Mouse (Mus musculus) heart, embryonic 12.5 days (tissue): ENCODE results near the gene Imp3. TPM values are rescaled to one million over a fixed set of nuclear protein-coding genes. Genes with fewer than 3 reads are reported as not detected.

ENCODE experiments used
- ATAC-seq: fragments of 200-750 bp; cut with Nextera tagmentation; 2 replicates; pipeline ENCODE4 v1.8.0; 2017; ENCODE audit warnings: moderate TSS enrichment, moderate library complexity; ENCODE audit not compliant: insufficient number of reproducible peaks, low FRiP score
- H3K27ac ChIP-seq: fragments of 300-500 bp; sonication (generic); 2 replicates; pipeline ENCODE4 v1.5.1; 2016; ENCODE audit warnings: mild to moderate bottlenecking, moderate library complexity; ENCODE audit not compliant: poor library complexity, severe bottlenecking
- H3K27me3 ChIP-seq: fragments of 300-500 bp; sonication (generic); replicated peaks from 2 replicates; pipeline ENCODE4 v1.6.1; 2016; ENCODE audit warnings: mild to moderate bottlenecking, moderate library complexity
- H3K36me3 ChIP-seq: fragments of 300-500 bp; sonication (generic); 2 replicates; pipeline ENCODE4 v1.6.1; 2016; ENCODE audit warnings: mild to moderate bottlenecking, moderate library complexity
- H3K4me1 ChIP-seq: fragments of 300-500 bp; sonication (generic); replicated peaks from 2 replicates; pipeline ENCODE4 v1.6.1; 2016; ENCODE audit warnings: mild to moderate bottlenecking
- H3K4me2 ChIP-seq: fragments of 300-500 bp; sonication (generic); 2 replicates; pipeline ENCODE4 v1.6.1; 2016; ENCODE audit warnings: mild to moderate bottlenecking, moderate library complexity
- H3K4me3 ChIP-seq: fragments of 300-500 bp; sonication (generic); 2 replicates; pipeline ENCODE4 v1.5.1; 2016; ENCODE audit warnings: mild to moderate bottlenecking
- H3K9ac ChIP-seq: fragments of 300-500 bp; sonication (generic); 2 replicates; pipeline ENCODE4 v1.6.1; 2016; ENCODE audit warnings: mild to moderate bottlenecking, moderate library complexity
- H3K9me3 ChIP-seq: fragments of 300-500 bp; sonication (generic); replicated peaks from 2 replicates; pipeline ENCODE4 v1.6.1; 2016; ENCODE audit warnings: mild to moderate bottlenecking, moderate library complexity
- WGBS: fragments of 180-500 bp; shearing (Covaris S2); methylation state at CpG from one replicate; pipeline ENCODE4 v1.1.7; 2016; 5-methylcytosine and 5-hydroxymethylcytosine counted together
- polyA plus RNA-seq: library from polyadenylated mRNA; unstranded; fragments of >200 nt; fragmentation: Nextera tagmentation; extraction: Ambion mirVana; gene quantifications from 2 replicates; pipeline ENCODE4 v1.2.1, GENCODE M21; 2016

Gene Imp3
- polyA plus RNA-seq, result 58.2 and 65.0 TPM in 2 replicates

DNA sequence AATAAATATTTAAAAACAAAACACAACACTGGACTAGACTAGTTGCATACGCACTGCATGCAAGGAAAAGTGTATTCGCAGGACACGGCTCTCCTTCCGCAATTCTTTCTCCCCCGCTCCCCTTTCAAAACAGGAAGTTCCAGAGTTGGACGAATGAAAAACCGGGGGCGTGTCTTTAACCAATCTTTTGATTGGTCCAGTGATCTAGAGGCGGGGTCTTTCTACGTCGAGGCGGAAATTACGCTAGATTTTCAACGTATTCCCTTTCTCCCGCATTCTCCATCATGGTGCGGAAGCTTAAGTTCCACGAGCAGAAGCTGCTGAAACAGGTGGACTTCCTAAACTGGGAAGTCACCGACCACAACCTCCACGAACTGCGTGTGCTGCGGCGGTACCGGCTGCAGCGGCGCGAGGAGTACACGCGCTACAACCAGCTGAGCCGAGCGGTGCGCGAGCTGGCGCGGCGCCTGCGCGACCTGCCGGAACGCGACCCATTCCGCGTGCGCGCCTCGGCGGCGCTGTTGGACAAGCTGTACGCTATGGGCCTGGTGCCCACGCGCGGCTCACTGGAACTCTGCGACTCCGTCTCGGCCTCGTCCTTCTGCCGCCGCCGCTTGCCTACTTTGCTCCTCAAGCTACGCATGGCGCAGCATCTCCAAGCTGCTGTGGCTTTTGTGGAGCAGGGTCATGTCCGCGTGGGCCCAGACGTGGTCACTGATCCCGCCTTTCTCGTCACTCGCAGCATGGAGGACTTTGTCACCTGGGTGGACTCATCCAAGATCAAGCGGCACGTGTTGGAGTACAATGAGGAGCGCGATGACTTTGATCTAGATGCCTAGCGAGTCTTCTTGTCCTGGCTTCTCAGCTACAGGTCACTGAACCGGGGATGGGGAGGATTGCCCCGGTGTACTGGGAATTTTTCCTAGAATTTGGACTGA, at the start of gene Imp3:
TSS of gene Imp3 (plus strand) at position 253 of the 938 bp plus-strand sequence.
- H3K4me1 ChIP-seq, result peaks cover 17% of the 10 kb centered on the region
- peak within 1 kb of the TSS; percentile 79 for H3K27ac ChIP-seq
- peak within 1 kb of the TSS; percentile 73 for H3K4me3 ChIP-seq
- ATAC-seq, result peak; percentile 92
- no peaks in the 10 kb centered on the region for H3K27me3 ChIP-seq
- H3K36me3 ChIP-seq, result no peaks in the 10 kb centered on the region
- peak within 1 kb of the TSS; percentile 83 for H3K9ac ChIP-seq
- H3K4me2 ChIP-seq, result peak within 1 kb of the TSS; percentile 81
- WGBS, result under 1% methylated on average over 70 of the region's 73 CpGs
- H3K9me3 ChIP-seq, result no peaks in the 10 kb centered on the region

DNA sequence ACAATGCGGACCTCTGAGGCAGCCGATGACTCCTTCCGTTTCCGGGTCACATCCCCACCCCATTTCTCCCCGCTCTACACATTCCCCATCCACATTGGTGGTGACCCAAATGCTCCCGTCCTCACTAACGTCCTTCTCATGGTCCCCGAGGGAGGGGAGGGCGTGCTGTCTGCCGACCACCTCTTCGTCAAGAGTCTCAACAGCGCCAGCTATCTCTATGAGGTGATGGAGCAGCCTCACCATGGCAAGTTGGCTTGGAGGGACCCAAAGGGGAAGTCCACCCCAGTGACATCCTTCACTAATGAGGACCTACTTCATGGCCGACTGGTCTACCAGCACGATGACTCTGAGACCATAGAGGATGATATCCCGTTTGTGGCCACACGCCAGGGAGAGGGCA, 49.7 kb upstream of the Imp3 start:
- ATAC-seq, result no peak
- H3K9ac ChIP-seq, result no peak overlapping the region
- H3K4me2 ChIP-seq, result no peak overlapping the region
- peaks cover 14% of the 10 kb centered on the region for H3K4me1 ChIP-seq
- H3K27me3 ChIP-seq, result peaks cover 6% of the 10 kb centered on the region; the same call in 1 of the 2 replicates
- WGBS, result 92% methylated on average over 16 of the region's 16 CpGs
- H3K27ac ChIP-seq, result no peak overlapping the region
- no peak overlapping the region for H3K4me3 ChIP-seq
- no peaks in the 10 kb centered on the region for H3K9me3 ChIP-seq
- H3K36me3 ChIP-seq, result peaks cover 84% of the 10 kb centered on the region

DNA sequence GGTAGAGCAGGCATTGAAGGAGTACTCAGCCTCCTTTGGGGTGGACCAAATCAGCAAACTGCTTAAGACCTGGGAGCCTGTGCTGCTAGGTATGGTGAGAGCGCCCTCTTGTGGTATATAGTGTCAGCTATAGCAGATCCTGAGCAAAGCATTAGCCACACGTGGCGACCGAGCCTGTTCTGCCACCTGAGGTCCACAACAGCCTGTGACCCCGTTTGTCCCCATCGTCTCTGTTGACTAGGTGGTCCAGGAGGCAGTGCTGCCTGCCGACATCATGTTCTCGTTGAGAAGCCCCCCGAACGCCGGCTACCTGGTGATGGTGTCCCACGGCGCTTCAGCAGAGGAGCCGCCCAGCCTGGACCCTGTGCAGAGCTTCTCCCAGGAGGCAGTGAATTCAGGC, 47.5 kb upstream of the Imp3 start:
- H3K4me3 ChIP-seq, result no peak overlapping the region
- H3K9me3 ChIP-seq, result no peaks in the 10 kb centered on the region
- H3K36me3 ChIP-seq, result peaks cover 77% of the 10 kb centered on the region
- H3K27me3 ChIP-seq, result peaks cover 11% of the 10 kb centered on the region; the same call in 1 of the 2 replicates
- no peak overlapping the region for H3K4me2 ChIP-seq
- no peak overlapping the region for H3K27ac ChIP-seq
- no peak for ATAC-seq
- no peak overlapping the region for H3K9ac ChIP-seq
- peaks cover 30% of the 10 kb centered on the region for H3K4me1 ChIP-seq
- 19% methylated on average over 14 of the region's 14 CpGs for WGBS

DNA sequence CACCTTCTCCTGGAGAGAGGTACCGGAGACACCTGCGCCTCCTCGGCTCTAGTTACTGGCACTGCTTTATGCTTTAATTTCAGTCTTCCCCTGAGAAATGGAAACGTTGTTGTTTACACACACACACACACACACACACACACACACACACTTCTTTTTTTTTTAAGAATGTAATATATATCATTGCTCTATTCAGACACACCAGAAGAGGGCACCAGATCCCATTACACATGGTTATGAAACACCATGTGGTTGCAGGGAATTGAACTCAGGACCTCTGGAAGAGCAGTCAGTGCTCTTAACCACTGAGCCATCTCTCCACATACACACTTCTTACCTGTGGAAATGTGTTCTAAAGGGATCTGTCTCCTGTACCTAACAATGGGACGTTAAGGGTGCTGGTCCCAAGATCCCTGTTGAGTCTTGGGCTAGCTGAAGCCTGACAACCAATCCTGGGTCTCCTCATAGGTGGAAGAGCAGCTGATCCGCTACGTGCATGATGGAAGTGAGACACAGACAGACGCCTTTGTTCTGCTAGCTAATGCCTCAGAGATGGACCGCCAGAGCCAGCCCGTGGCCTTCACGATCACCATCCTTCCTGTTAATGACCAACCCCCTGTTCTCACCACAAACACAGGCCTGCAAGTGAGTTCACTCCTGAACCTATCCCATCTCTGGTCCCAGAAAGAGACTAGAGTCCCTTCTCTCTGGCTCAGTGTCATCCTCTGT, 46.6 kb upstream of the Imp3 start:
- 66% methylated on average over 11 of the region's 11 CpGs for WGBS
- Histone ChIP-seq H3K9me3 (no peaks in the 10 kb centered on the region), H3K36me3 (peaks cover 73% of the 10 kb centered on the region), H3K4me2 (no peak overlapping the region), H3K9ac (no peak overlapping the region), H3K4me3 (no peak overlapping the region), H3K27me3 (peaks cover 11% of the 10 kb centered on the region; the same call in 1 of the 2 replicates), H3K27ac (0 out of 2 replicates have a peak overlapping the region, but pooled peaks have one; percentile 37), H3K4me1 (peaks cover 30% of the 10 kb centered on the region)
- no peak for ATAC-seq

DNA sequence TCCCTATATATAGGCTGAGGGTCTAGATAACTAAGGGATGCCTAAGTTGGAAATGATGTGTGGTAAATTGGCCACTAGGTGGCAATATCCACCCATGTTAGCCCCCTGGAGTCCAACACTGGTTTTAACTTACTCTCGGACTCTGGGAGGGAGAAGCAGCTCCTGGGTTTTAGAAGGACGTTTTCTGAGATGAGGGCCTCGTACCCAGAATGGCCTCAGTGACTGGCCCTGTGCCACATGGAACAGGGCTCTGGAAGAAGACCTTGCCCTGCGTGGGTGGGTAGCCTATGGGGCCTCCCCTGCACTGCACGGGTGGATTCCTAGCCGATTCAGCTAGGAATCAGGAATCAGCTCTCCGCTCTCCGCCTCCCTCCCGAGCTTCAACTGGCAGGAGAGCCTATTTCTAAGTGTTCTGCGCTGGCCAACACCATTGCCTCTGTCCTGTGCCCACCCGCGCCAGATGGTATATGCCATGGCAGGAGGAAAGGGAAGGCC, 45.7 kb upstream of the Imp3 start:
- Histone ChIP-seq H3K27me3 (peaks cover 11% of the 10 kb centered on the region; the same call in 1 of the 2 replicates), H3K4me3 (no peak overlapping the region), H3K4me2 (peak overlapping the region; percentile 31), H3K36me3 (peaks cover 67% of the 10 kb centered on the region), H3K9me3 (no peaks in the 10 kb centered on the region), H3K27ac (no peak overlapping the region), H3K9ac (peak overlapping the region; percentile 57; the same call in 1 of the 2 replicates), H3K4me1 (peaks cover 30% of the 10 kb centered on the region)
- no peak for ATAC-seq
- WGBS, result 36% methylated on average over 12 of the region's 12 CpGs

DNA sequence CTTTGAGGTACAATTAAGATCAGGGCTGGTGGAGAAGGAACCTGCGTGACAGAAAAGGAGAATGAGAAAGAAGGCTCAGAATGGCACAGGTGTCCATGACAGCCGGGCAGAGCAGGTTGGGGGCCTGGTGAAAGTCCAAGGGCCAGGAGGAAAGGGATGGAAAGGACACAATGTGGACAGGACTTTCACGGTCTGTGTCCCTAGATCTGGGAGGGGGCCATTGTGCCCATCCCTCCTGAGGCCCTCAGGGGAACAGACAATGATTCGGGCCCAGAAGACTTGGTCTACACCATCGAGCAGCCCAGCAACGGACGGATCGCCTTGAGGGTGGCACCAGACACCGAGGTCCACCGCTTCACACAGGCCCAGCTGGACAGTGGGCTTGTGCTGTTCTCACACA, 45.2 kb upstream of the Imp3 start:
- Histone ChIP-seq H3K4me2 (no peak overlapping the region), H3K27me3 (peaks cover 11% of the 10 kb centered on the region; the same call in 1 of the 2 replicates), H3K27ac (no peak overlapping the region), H3K9me3 (no peaks in the 10 kb centered on the region), H3K4me3 (no peak overlapping the region), H3K9ac (peak overlapping the region; percentile 54; the same call in 1 of the 2 replicates), H3K4me1 (peaks cover 30% of the 10 kb centered on the region), H3K36me3 (peaks cover 66% of the 10 kb centered on the region)
- WGBS, result 93% methylated on average over 10 of the region's 10 CpGs
- no peak for ATAC-seq

DNA sequence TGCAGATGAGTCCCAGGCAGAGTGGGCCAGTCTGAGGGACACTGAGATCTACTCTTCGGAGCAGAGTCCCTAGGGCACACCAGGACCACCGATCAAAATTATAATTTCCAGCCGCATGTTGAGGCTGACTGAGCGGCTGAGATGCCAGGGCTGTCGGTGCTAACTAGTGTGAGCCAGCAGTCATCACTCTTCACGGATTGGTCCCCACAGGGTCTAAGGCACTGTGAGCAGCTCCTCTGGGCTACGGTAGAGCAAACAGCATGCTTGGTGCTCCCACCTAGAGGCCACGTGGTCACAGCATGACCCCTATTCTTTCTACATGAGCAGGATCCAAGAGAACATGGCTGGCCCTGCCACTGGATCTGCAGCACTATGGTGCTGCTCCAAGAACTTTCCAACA, 44.0 kb upstream of the Imp3 start:
- no peak for ATAC-seq
- no peak overlapping the region for H3K4me3 ChIP-seq
- peaks cover 11% of the 10 kb centered on the region; the same call in 1 of the 2 replicates for H3K27me3 ChIP-seq
- H3K9me3 ChIP-seq, result no peaks in the 10 kb centered on the region
- peaks cover 65% of the 10 kb centered on the region for H3K36me3 ChIP-seq
- H3K4me2 ChIP-seq, result no peak overlapping the region
- WGBS, result 61% methylated on average over 8 of the region's 8 CpGs
- peak overlapping the region; percentile 54; the same call in 1 of the 2 replicates for H3K9ac ChIP-seq
- peak overlapping the region; percentile 35; the same call in 1 of the 2 replicates for H3K27ac ChIP-seq
- H3K4me1 ChIP-seq, result peaks cover 30% of the 10 kb centered on the region

DNA sequence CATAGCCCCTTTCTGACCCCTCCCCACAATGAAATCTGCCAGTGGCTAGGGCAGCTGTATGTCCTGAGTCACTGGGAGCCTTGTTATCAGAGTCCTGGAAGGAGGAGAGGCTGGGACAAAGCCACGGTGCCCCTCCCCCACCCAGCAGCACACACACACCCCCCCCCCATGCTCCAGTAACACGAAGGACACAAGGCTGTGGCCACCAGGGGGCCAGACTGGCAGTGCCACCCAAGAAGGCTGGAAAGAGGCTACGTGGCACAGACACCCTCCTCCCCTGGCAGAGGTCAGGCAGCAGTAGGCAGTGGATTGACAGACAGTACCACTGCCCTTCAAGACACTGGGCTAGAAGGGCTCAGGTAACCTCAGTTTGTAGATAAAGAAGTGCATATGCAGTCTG, 43.3 kb upstream of the Imp3 start:
- Histone ChIP-seq H3K4me1 (peaks cover 30% of the 10 kb centered on the region), H3K4me3 (no peak overlapping the region), H3K27ac (peak overlapping the region; percentile 35; the same call in 1 of the 2 replicates), H3K9me3 (no peaks in the 10 kb centered on the region), H3K4me2 (no peak overlapping the region), H3K9ac (peak overlapping the region; percentile 54; the same call in 1 of the 2 replicates), H3K27me3 (peaks cover 11% of the 10 kb centered on the region; the same call in 1 of the 2 replicates), H3K36me3 (peaks cover 62% of the 10 kb centered on the region)
- WGBS, result 15% methylated on average over 3 of the region's 3 CpGs
- ATAC-seq, result no peak; the same call in 1 of the 2 replicates

DNA sequence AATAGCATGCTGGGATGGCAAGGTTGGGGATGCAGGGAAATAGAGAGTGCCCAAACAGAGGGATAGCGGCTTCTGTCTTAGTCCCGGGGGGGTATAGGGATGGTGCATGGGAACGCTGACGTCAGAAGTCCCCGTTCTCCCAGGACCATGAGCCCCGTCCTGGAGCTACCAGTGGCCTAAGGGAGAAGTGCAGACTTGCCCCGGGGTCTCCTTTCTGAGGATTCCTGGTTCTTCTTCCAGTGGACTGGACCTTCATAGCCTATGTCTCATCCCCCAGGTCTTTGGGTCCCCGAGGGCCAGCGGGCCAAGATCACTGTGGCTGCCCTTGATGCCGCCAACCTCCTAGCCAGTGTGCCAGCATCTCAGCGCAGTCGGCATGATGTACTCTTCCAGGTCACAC, 40.5 kb upstream of the Imp3 start:
- H3K4me1 ChIP-seq, result peaks cover 32% of the 10 kb centered on the region

DNA sequence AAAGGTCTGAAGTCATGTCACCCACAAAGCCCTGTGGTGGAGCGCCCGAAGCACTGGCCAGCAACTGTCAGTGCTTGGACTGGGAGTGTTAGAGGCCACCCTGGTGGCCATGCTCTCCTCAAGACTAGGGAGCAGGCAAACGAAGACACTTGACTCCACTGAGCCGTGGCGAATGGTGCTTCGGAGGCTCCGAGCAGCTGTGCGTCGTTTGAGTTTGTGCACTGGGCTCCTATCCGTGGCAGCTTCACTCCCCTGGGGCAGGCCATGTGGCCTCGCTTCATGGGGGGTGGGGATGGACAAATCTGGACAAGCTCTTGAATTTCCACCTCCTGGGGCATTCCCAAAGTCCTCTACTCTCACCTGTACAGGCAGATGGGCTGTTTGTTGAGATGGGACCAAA, 37.9 kb upstream of the Imp3 start:
- ATAC-seq, result no peak
- WGBS, result 83% methylated on average over 11 of the region's 11 CpGs
- Histone ChIP-seq H3K4me2 (no peak overlapping the region), H3K9me3 (no peaks in the 10 kb centered on the region), H3K9ac (no peak overlapping the region), H3K27me3 (no peaks in the 10 kb centered on the region), H3K4me1 (peaks cover 11% of the 10 kb centered on the region), H3K36me3 (peaks cover 27% of the 10 kb centered on the region), H3K27ac (no peak overlapping the region), H3K4me3 (no peak overlapping the region)

More for the DNA sequence above, 40.5 kb upstream of the Imp3 start:
- Histone ChIP-seq H3K4me3 (no peak overlapping the region), H3K36me3 (peaks cover 44% of the 10 kb centered on the region), H3K4me2 (no peak overlapping the region), H3K9me3 (no peaks in the 10 kb centered on the region), H3K27ac (no peak overlapping the region), H3K27me3 (peaks cover 11% of the 10 kb centered on the region; the same call in 1 of the 2 replicates), H3K9ac (no peak overlapping the region)
- no peak for ATAC-seq
- WGBS, result 83% methylated on average over 12 of the region's 12 CpGs
